Mouse (Mus musculus) heart, embryonic 16.5 days (tissue): ENCODE results near the gene Acss3. TPM values are rescaled to one million over a fixed set of nuclear protein-coding genes. Genes with fewer than 3 reads are reported as not detected.

ENCODE experiments used
- ATAC-seq: fragments of 200-750 bp; cut with Nextera tagmentation; replicated peaks from 2 replicates; pipeline ENCODE4 v1.8.0; 2017; ENCODE audit warnings: moderate number of reproducible peaks; ENCODE audit not compliant: insufficient read depth, low FRiP score; ENCODE audit errors: extremely low read depth
- H3K27ac ChIP-seq: fragments of 300-500 bp; sonication (generic); 2 replicates; pipeline ENCODE4 v1.5.1; 2014; ENCODE audit warnings: mild to moderate bottlenecking, low read length, control low read depth, moderate library complexity
- H3K27me3 ChIP-seq: fragments of 300-500 bp; sonication (generic); 2 replicates; pipeline ENCODE4 v1.6.1; 2014; ENCODE audit warnings: low read length, mixed read lengths; ENCODE audit not compliant: control insufficient read depth, insufficient read depth
- H3K36me3 ChIP-seq: fragments of 300-500 bp; sonication (generic); 2 replicates; pipeline ENCODE4 v1.6.1; 2014; ENCODE audit not compliant: control insufficient read depth, insufficient read depth
- H3K4me1 ChIP-seq: fragments of 300-500 bp; sonication (generic); 2 replicates; pipeline ENCODE4 v1.6.1; 2014; ENCODE audit warnings: low read length, mixed read lengths; ENCODE audit not compliant: control insufficient read depth, insufficient read depth
- H3K4me2 ChIP-seq: fragments of 300-500 bp; sonication (generic); 2 replicates; pipeline ENCODE4 v1.6.1; 2014; ENCODE audit warnings: low read depth, mild to moderate bottlenecking, control low read depth, low read length
- H3K4me3 ChIP-seq: fragments of 300-500 bp; sonication (generic); 2 replicates; pipeline ENCODE4 v1.5.1; 2014; ENCODE audit warnings: mild to moderate bottlenecking, control low read depth, low read length
- H3K9ac ChIP-seq: fragments of 300-500 bp; sonication (generic); 2 replicates; pipeline ENCODE4 v1.6.1; 2014; ENCODE audit warnings: low read length, control low read depth
- H3K9me3 ChIP-seq: fragments of 300-500 bp; sonication (generic); replicated peaks from 2 replicates; pipeline ENCODE4 v1.6.1; 2016; ENCODE audit warnings: low read length; ENCODE audit not compliant: control insufficient read depth
- WGBS: fragments of 180-500 bp; shearing (Covaris S2); extraction: QIAGEN DNeasy Blood & Tissue Kit; methylation state at CpG from one replicate; pipeline ENCODE4 v1.1.7; 2014; 5-methylcytosine and 5-hydroxymethylcytosine counted together
- polyA plus RNA-seq: library from polyadenylated mRNA; unstranded; fragments of >200 nt; fragmentation: Nextera tagmentation; extraction: Ambion mirVana; gene quantifications from 2 replicates; pipeline ENCODE4 v1.2.1, GENCODE M21; 2015

Gene Acss3
- polyA plus RNA-seq, 1 experiment from 2014 or later = 2.8 TPM

GRCm38 (mm10) chr10:106914275-106914674 is 209.2 kb downstream of the Acss3 start:
- no peak for ATAC-seq
- Histone ChIP-seq H3K36me3 (no peaks in the 10 kb centered on the region), H3K9ac (no peak overlapping the region), H3K9me3 (no peaks in the 10 kb centered on the region; the same call in 1 of the 2 replicates), H3K27me3 (no peaks in the 10 kb centered on the region), H3K4me2 (no peak overlapping the region), H3K4me1 (no peaks in the 10 kb centered on the region), H3K27ac (no peak overlapping the region), H3K4me3 (no peak overlapping the region)

- no peak overlapping the region for H3K27ac ChIP-seq
- no peaks in the 10 kb centered on the region for H3K27me3 ChIP-seq
- H3K4me2 ChIP-seq = no peak overlapping the region
- ATAC-seq = no peak
- no peaks in the 10 kb centered on the region; the same call in 1 of the 2 replicates for H3K9me3 ChIP-seq
- no peak overlapping the region for H3K9ac ChIP-seq
- 23% methylated on average over 2 of the region's 2 CpGs for WGBS
- no peaks in the 10 kb centered on the region for H3K36me3 ChIP-seq
- no peak overlapping the region for H3K4me3 ChIP-seq
- no peaks in the 10 kb centered on the region for H3K4me1 ChIP-seq
Observed at GRCm38 (mm10) chr10:106913032-106913431, 210.4 kb downstream of the Acss3 start.

GRCm38 (mm10) chr10:106910108-106910507 is 213.4 kb downstream of the Acss3 start:
- WGBS = 59% methylated on average over 3 of the region's 3 CpGs
- Histone ChIP-seq H3K9me3 (no peaks in the 10 kb centered on the region; the same call in 1 of the 2 replicates), H3K4me3 (no peak overlapping the region), H3K9ac (no peak overlapping the region), H3K4me1 (no peaks in the 10 kb centered on the region), H3K36me3 (no peaks in the 10 kb centered on the region), H3K27me3 (no peaks in the 10 kb centered on the region), H3K4me2 (no peak overlapping the region), H3K27ac (no peak overlapping the region)
- no peak for ATAC-seq

- ATAC-seq = no peak
- Histone ChIP-seq H3K27me3 (no peaks in the 10 kb centered on the region), H3K36me3 (no peaks in the 10 kb centered on the region), H3K4me2 (no peak overlapping the region), H3K4me1 (no peaks in the 10 kb centered on the region), H3K9me3 (no peaks in the 10 kb centered on the region), H3K9ac (no peak overlapping the region), H3K4me3 (no peak overlapping the region), H3K27ac (no peak overlapping the region)
- 57% methylated on average over 13 of the region's 13 CpGs for WGBS
Observed at GRCm38 (mm10) chr10:106896351-106896750, 227.1 kb downstream of the Acss3 start.

Other genes starting within 250 kb of the Acss3 start
- 1.3 and 2.0 TPM in 2 replicates for gene Lin7a, start 148.0 kb upstream of the Acss3 start, polyA plus RNA-seq